Mouse (Mus musculus) A20 (cell line): ENCODE data around the gene Arid1b.
A peak's percentile ranks its signal among the peaks of the same experiment; 100 is the strongest.

ENCODE experiments used
- DNase-seq: peaks from one replicate; pipeline ENCODE4 v3.0.0-alpha.2; 2011; ENCODE audit warnings: low read depth, low spot score

Gene Arid1b

DNA sequence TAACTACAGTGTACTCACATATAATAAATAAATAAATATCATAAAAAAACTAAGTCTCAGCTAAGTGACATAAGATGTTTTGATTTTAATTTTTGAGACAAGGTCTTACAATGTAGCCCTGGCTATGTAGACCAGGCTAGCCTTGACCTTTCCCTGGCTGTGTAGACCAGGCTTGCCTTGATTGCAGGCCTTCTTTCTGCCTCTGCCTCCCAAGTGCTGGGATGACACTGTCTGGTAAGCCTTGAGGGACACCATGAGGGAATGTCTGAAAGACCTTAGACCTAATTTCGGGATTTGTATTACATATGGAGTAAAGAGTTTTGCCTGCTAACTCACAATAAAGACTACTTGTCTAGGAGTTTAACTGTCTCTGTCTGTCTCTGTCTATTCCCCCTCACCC lies 214.9 kb downstream of the Arid1b start:
- no peak for DNase-seq

DNA sequence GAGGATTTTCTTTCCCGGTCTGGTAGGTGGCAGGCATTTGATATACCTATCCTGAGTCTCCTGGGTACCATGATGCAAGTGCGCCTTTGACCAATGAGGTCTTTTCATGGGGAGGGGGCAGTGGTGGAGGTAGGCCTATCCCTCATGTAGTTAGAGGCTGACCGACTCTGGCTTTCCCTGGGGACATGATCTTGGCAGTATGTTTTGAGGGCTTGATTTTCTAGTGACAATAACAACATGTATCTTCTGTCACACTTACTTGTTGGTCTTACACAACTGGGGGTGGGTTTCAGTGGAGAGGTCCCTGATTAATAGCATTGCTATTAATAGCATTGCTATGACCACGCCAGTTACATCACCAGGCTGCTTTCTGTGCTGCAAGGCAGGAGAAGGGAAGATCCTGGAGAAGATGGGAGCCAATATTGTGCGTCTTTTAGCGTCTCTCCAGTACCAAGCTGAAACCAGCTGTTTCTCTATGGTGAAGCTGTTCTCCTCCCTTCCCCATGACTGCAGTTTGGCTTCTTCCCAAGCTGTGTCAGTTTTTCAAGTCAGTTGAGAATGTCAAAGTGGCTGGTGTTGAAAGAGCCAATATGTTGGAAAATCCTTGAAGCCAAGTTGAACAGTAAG lies 216.1 kb downstream of the Arid1b start:
- DNase-seq = no peak

- DNase-seq = peak; percentile 41
Observed at GRCm38 (mm10) chr17:5210891-5211290, 216.8 kb downstream of the Arid1b start.

DNA sequence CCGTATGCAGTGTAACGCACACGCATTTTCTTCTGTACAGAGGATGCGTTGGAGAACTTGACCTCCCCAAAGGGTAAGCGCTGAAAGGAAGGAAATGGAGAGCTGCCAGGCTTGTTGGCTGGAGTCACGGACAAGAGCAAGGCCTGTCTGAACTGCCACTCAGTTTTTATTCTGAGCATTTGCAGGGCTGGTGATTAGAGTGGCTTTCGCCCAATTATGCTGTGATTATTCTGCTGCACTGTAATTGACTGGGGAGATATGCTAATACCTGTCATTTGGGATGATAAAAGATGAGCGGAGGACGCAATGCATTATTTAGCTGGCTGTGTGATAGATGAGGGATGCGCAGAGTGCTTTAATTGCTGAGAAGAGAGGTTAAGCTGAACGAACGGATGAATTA lies 218.0 kb downstream of the Arid1b start:
- no peak for DNase-seq

DNA sequence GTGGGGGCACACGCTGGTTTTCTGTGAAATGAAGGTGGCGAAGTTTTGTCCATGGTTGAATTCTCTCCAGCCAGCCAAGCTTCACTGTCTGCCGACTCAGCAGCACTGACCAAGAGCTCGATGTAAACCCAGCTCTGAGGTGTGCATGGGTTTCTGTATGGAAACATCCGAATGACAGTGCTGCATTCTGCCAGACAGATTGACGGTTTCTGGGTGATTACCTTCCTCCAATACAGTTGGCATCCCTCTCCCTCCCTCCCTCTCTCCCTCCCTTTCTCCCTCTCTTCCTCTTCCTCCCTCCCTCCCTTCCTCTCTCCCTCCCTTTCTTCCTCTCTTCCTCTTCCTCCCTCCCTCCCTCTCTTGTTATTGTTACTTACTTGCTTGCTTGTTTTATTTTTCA lies 219.3 kb downstream of the Arid1b start:
- no peak for DNase-seq

DNA sequence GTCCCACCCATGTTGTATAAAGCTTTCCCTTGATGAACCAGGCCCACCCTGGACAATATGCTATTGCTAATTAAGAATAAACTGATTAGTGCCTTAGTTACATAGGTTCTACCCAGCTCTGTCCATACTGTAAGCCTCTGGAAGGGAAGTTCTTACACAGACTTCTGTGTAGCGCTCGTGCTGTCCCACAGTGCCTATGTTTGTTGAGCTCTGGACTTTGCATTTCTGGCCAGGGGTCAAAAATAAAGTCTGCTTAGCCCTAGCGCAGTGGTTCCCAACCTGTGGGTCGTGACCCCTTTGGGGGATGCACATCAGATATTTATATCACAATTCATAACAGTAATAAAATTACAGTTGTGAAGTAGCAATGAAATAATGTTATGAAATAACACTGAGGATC lies 221.2 kb downstream of the Arid1b start:
- DNase-seq = no peak

DNA sequence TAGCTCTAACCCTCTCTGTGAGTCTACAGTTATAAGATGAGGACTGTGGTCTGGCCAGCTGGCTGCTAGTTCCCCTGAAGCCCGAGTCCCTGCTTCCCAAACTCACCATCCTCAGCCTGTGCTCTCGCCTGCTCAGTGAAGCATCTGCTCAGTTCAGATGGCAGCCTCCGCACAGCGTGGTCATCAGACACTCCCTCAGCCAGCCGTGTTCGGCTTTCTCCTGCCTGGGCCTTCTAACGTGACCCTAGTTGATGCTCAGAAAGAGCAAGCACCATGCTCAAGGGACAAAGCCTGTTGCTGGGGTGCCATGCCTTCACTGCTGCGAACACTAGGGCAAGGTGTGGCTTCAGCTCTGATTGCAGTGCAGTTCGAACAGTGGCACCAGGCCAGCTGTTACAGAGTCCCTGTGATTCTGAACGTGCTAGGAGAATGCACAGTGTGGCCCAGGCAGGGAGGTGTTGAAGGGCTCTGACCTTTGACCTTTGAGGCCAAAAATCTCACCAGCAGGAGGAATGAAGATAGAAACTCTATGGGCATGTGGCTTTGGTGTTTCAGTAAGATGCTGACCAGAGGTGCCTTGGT lies 222.9 kb downstream of the Arid1b start:
- DNase-seq = no peak

DNA sequence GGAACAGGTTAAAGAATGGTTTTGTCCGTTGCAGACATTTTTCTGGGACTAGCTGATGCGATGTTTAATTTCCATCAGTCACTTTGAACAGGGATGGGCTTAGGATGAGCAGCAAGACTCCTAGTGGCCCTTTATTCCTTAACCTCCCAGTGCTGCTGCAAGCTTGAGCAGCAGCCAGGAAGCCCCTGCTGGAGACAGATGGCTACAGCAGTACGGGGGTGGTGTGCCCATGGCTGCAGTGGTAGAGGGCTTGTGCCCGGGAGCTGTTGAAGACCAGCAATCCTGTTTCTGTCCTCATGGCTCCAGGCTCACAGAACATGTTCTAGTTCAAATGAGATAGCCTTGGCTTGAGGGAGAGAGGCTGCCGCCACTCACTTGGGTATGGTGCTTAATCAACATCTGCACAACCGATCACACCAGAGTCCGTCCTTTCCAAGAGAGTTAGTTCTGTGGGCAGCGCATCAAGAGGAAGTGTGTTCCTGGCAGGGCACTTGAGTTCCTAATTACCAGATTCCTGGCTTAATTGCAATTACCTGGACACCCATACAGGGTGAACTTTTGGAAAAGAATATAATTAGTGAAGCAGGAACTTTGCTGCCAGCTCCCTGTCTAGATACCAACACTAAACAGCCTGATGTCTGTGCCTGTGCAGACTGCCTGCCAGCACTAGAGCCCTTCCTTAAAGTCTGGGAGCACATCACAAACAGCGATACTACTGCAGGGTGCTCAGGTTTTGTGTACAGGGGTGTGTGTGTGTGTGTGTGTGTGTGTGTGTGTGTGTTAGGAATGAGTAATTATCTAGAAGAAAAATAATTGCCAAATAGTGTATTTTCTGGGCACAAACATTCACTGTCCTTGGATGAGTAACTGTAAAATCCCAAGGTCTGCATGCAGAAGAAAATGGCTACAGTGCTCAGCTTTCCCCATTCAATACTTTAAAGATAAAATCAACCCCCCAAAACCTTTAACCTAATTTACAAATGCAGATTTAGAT lies 224.0 kb downstream of the Arid1b start:
- DNase-seq = no peak

- DNase-seq = no peak
Observed at GRCm38 (mm10) chr17:5218955-5219557, 224.9 kb downstream of the Arid1b start.

DNA sequence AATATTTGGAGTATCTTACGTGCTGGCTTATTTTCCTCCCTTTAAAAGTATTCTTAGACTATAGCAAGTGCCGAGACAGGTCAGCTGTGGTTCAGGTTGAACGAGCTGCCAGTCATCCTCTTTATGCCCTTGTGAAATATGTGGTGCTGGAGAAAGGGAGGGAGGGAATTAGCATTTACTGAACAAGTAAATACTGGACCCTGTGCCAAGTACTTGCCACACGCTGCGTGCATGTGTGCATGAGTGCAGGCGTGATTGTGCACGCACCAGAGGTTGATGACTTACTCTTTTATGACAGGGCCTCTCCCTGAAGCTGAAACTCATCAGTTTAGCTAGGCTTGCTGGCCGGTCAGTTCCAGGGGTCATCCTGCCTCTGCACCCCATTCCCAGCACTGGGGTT lies 226.9 kb downstream of the Arid1b start:
- DNase-seq = no peak

DNA sequence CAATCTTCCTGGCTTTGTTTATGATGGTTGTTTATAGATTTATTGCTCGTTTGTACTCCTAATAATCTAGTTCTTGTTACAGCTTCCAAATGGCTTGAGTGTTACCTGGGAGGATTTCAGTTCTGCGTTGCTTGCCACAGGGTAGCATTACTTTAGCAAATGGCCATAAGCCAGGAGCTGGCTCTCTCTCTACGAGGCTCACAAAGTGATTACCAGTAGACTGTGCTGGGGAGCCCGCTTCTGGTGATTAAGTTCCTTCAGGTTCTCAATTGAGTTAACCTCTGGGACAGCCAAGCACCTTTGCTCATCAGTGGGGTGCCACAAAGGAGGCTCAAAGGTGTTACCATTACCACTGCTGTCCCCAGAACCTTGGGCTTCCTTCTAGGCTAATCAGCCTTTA lies 227.4 kb downstream of the Arid1b start:
- no peak for DNase-seq

GRCm38 (mm10) chr17:5222827-5223226 lies 228.7 kb downstream of the Arid1b start:
- DNase-seq = peak; percentile 19

DNA sequence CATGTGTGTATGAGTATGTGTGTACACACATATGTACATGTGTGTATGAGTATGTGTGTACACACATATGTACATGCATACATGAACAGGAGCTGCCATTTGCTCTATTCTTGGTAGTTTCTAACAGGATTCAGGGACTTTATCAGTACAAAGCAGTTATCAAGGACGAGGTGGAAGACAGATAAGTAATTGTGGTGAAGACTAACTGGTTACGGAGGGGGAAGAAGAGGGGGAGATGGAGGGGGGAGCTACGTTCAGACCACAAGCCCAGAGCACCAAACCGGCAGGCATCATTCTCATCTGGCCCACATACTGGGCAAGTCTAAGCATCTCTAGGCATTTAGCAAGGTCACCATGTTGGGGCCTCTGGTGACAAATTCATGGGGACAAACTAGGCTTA lies 230.8 kb downstream of the Arid1b start:
- DNase-seq = no peak

GRCm38 (mm10) chr17:5227136-5227535 lies 233.0 kb downstream of the Arid1b start:
- no peak for DNase-seq

GRCm38 (mm10) chr17:5227950-5228615 lies 234.0 kb downstream of the Arid1b start:
- DNase-seq = no peak

DNA sequence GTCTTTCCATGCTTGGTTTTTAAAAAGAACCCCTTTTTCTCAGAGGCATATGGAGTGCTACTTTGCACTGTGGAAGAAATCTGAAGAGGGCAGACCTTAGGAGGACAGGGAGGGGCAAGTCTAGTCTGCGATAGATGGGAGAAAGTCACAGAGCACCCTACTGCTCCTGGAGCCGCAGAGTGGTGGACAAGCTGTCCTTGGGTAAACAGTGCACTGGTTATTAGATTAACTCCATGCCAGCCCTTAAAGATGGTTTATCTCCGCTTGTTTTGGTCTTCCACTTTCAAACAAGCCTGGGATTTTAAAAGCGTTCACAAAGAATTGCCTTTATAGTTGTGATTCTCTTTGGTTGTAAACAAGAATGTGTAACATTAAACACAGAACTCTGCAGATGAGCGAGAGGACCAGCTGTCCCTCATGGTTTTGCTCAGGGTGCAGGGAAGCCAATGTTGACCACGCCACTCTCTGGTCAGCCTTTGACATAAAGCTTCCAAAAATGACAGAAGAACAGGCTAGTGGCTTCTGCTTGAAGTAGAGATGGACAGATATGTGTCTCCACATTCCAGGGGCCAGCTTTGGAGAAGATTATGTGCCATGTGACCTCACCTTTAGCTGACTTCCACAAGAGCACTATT lies 234.6 kb downstream of the Arid1b start:
- DNase-seq = no peak

DNA sequence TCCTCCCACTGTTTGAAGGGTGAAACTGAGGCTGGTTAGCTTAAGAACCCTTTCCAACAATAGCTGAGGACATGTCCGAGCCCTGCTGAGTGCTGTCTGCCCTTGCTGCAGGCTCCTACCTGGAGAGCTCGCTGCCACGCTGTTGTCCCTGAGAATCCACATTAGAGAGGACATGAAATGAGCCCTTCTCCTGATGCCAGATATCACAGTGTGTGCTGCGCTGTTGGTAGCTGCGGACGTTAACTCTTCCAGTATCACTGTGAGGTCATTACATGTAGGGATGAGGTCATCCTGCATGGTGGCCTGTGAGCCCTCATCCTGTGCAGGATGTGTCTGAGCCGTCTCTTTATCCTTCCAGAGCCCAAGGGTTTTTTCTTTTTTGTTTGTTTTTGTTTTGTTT lies 235.9 kb downstream of the Arid1b start:
- no peak for DNase-seq

- no peak for DNase-seq
Observed at GRCm38 (mm10) chr17:5232180-5232579, 238.0 kb downstream of the Arid1b start.

GRCm38 (mm10) chr17:5233991-5234390 lies 239.9 kb downstream of the Arid1b start:
- DNase-seq = no peak

GRCm38 (mm10) chr17:5235057-5235456 lies 240.9 kb downstream of the Arid1b start:
- DNase-seq = no peak

- DNase-seq = no peak
Observed at GRCm38 (mm10) chr17:5237765-5238164, 243.6 kb downstream of the Arid1b start.
